Mouse (Mus musculus): ENCODE data around the gene Wdr83.

The Wdr83 gene

GRCm38 (mm10) chr8:85076993-85077392 lies 4.1 kb downstream of the Wdr83 start:
- DNase-seq (ENCODE audit: low spot score in 2 of 2), result peak; percentile 72 to 75

- no peak for DNase-seq (ENCODE audit: low spot score in 2 of 2)
Measured at GRCm38 (mm10) chr8:85076001-85076400, 5.1 kb downstream of the Wdr83 start.

GRCm38 (mm10) chr8:85074617-85075016 lies 6.5 kb downstream of the Wdr83 start:
- DNase-seq (ENCODE audit: low spot score in 2 of 2), result no peak

DNA sequence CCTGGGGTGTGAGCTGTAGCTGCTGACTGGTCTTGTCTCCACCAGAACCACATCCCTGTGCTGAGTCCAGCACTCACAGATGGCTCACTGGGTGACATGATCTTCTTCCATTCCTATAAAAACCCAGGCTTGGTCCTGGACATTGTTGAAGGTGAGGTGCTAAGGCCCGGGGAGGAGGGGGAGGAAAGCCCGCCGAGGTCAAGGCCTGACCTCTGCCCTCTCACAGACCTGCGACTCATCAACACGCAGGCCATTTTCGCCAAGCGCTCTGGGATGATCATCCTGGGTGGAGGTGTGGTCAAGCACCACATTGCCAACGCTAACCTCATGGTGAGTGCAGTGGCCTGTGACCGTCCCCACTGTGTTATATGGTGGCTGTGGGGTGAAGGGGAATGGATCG lies 6.9 kb downstream of the Wdr83 start:
- DNase-seq (ENCODE audit: low spot score in 2 of 2), result no peak

- no peak for DNase-seq (ENCODE audit: low spot score in 2 of 2)
Measured at GRCm38 (mm10) chr8:85073041-85073612, 8.0 kb downstream of the Wdr83 start.

DNA sequence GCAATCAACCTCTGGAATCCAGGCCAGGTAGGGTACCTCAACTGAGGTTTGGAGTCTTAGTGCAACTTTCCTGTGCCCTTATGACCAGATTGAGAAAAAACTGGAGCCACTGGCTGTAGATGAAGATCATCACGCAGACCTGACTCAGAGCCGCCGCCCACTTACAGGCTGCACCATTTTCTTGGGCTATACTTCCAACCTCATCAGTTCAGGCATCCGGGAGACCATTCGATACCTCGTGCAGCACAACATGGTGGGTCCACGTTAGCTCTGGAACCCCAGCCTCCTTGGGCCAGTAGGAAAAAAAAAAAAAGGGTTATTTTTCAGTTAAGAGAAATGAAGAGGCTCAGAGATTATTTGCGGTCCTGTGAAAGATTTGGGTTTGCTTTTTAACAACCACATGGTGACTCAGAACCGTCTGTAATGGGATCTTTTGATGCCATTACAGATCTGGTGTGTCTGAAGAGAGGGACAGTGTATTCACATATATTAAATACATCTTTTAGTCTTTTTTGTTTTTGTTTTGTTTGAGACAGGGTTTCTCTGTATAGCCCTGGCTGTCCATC lies 8.7 kb downstream of the Wdr83 start:
- no peak for DNase-seq (ENCODE audit: low spot score in 2 of 2)

DNA sequence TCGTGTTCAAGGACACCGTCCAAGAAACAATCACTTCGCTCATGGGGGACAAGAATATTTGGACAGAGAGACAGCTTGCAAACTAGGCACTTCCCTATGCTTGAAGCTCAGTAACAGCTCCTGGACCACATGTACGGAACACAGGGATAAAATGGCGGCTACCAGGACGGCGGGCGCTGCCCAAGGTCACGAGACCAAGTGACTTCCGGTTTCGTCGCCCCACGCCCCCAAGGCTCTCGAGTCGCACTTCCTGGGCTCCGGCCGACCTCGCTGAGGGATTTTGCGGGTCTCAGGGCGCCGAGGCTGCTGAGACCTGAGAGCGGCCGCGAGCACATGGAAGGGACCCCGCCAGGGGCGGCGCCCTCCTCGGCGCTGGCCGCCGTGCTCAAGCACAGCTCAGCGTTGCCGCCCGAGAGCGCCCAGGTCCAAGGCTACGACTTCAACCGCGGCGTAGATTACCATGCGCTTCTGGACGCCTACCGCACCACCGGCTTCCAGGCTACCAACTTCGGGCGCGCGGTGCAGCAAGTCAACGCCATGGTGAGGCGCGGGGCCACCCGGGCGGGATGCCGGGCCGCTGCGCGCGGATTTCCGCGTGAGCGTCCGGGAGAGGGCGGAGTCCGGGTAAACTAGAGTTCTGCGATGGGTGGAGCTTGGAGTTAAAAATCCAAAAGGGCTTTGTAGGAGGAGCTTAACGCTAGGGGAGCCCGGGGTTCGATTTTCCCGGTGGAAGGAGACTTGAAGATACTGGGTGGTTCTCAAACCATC lies 9.4 kb downstream of the Wdr83 start, which contains the start of gene Dhps:
Gene Dhps (plus strand): TSS at position 244 of the 768 bp plus-strand sequence.
- peak; percentile 86 to 90 for DNase-seq (ENCODE audit: low spot score in 2 of 2)

GRCm38 (mm10) chr8:85071041-85071440 lies 10.1 kb downstream of the Wdr83 start:
- no peak for DNase-seq (ENCODE audit: low spot score in 2 of 2)

DNA sequence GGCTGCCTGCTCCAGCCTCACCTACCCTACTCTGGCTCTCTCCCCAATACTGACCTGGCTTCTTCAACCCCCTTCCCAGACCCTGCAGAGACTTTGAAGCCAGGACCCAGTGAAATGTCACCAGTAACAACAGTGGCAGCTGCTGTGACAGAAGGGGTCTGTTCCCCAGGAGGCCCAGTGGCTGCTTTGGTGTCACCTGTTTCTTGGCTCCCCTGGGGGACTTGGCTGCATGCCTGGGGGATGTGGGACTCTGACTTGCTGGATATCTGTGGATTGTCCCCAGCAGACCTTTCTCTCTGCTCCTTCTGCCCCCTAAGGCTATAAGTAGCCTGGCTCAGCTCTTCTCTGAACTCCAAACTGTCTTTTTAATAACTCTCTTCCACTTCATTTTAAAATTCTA lies 13.1 kb downstream of the Wdr83 start, which contains the start of gene Gm5741:
Gene Gm5741 (minus strand): TSS at position 1 of the 400 bp plus-strand sequence.
- no peak for DNase-seq (ENCODE audit: low spot score in 2 of 2)

DNA sequence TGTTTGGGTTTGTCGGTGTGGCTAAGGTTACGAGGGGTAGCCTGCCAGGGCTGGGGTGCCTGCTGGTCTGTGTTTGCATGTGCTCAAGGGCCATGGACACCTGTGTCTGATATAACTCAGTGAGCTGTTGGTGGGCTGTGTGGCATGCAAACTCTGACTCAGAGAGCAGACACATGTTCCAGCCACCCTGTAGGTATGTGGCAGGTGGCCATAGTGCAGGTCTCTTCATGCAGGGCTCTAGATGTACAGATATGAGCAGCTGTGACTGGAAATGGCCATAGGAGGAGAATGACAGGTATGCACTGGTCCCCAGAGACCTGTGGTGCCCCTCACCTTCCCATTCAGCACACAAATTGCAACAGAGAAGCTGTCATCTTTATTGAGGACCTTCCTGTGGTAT lies 14.0 kb downstream of the Wdr83 start:
- no peak for DNase-seq (ENCODE audit: low spot score in 2 of 2)

DNA sequence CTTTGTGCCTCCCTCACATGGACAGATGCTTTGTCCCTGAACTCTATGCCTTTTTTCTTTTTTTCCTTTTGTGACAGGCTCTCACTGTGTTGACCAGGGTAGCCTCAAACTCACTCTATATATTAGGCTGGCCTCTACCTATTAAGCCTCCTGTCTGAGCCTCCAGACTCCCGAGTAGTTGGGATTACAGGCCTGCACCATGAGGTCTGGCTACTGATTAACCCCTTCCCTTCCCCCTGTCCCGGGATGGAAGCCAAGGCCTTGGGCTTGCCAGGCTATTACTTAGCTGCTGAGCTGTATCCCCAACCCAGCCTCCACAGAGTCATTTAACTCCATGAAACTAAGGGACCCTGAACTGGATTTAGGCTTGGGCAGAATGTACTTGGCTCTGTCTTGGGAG lies 15.9 kb downstream of the Wdr83 start:
- no peak for DNase-seq (ENCODE audit: low spot score in 2 of 2)

DNA sequence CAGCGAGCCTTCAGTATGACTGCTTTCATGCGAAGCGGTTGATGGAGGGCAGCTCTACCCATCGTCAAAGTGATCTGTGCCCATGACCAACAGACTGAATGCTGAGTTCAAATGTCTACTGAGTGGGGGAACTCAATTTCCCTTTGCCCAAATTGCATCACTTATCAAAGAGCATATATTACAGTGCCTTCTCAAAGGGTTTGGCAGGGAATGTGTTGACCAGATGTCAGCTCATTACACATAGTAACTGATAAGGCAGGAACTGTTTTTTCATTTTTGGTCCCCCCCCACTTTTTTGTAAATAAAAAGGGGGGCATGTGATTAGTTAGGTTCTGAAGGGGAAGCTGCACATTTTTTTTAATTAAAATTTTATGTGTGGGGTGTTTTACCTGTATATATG lies 18.5 kb downstream of the Wdr83 start:
- DNase-seq (ENCODE audit: low spot score in 2 of 2), result no peak

- DNase-seq (ENCODE audit: low spot score in 2 of 2), result peak; percentile 81 to 88
Measured at GRCm38 (mm10) chr8:85059879-85060616, 21.1 kb downstream of the Wdr83 start, which contains the start of gene Fbxw9. Fbxw9 (plus strand) TSS chr8:85060055.

- no peak for DNase-seq (ENCODE audit: low spot score in 2 of 2)
Measured at GRCm38 (mm10) chr8:85057367-85057766, 23.7 kb downstream of the Wdr83 start.

DNA sequence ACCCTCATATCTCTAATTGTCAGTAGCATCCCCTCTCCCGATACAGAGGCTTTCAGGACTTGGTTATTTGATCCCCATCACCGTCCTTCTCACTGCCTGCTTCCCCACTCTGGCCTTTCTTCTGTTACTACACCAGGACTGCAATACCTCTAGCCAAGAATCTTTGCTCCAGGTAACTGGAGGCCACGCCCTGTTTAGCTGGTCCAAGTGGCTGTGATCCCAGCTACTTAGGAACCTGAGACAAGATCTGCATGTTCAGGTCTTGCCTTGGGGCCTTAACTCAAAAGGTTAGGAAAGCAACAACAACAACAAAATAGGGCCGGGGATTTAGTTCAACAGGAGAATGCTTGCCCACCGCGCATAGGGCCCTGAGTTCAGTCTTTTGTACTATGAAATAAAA lies 37.5 kb downstream of the Wdr83 start:
- no peak for DNase-seq (ENCODE audit: low spot score in 2 of 2)

DNA sequence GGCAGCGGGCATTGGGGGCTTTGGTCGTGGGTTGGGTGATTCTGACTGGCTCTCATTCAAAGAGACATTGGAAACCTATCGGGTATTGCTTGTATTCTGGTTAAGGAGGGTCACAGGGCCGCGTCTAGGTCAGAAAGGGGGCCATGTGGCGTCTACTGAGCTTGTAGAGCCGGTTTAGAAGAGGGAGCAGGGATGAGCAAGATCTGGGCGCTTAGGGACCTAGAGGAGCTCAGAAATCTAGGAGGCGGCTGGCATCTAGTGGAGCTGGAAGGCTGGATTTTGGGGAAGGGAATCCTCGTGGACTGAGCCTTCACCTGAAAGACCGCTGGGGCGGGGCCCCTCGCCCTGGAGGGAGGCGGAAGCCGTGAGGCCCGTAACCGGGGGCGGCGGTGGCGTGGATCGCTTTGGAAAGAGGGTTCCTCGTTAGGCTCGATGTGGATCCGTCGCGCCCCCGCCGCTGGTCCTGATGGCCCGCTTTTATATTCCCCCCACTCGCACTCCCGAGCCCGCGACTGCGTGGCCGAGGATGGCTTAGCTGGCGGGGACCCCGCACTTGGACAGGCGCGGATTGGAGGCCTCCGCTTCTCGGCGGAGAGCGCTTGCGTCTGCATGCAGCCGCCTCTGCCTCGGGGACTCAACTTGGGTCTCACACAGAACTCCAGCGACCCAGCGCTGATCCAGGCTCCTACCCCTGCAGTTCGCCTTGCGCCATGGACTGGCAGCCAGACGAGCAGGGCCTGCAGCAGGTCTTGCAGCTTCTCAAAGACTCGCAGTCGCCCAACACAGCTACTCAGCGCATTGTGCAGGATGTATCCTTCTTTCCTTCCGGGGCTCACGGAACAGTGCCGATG lies 43.2 kb downstream of the Wdr83 start:
- DNase-seq (ENCODE audit: low spot score in 2 of 2), result peak in 1 of 2 experiments; percentile 45

- no peak for DNase-seq (ENCODE audit: low spot score in 2 of 2)
Measured at GRCm38 (mm10) chr8:85037366-85037680, 43.8 kb downstream of the Wdr83 start.

DNA sequence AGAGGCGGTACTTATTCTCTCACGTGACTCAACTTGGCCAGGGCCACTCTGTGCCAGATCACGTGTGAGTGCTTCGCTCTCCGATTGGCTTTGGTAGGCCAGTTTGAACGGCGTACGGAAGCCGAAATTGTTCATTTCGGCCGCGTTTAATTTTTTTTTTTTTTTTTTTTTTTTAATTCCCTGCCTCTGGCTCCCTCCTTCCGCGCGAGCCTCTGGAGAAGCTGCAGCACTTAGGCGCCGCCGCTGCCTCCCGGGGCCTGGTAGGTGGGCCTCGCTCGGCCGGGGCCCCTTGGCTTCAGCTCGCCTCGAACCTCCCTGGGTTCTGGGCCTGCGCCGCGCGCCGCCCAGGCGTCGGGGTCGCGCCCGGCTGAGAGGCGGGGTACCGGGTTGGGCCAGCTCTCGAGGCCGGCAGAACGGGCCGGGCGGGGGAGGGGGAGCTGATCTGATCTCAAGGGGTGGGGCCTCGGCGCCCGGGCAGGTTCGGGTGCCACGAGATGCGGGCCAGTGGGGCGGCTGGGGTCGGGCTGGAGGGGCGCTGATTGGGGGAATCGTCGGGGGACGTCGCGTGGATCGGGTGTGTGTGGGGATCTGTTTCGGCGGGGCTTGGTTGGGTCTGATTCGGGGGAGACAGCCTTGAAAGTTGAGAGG lies 44.3 kb downstream of the Wdr83 start, which contains the start of gene Tnpo2:
Gene Tnpo2 (plus strand): TSS at position 198 of the 648 bp plus-strand sequence.
- DNase-seq (ENCODE audit: low spot score in 2 of 2), result peak; percentile 87 to 89

- DNase-seq (ENCODE audit: low spot score in 2 of 2), result no peak
Measured at GRCm38 (mm10) chr8:85036381-85036717, 44.8 kb downstream of the Wdr83 start.

DNA sequence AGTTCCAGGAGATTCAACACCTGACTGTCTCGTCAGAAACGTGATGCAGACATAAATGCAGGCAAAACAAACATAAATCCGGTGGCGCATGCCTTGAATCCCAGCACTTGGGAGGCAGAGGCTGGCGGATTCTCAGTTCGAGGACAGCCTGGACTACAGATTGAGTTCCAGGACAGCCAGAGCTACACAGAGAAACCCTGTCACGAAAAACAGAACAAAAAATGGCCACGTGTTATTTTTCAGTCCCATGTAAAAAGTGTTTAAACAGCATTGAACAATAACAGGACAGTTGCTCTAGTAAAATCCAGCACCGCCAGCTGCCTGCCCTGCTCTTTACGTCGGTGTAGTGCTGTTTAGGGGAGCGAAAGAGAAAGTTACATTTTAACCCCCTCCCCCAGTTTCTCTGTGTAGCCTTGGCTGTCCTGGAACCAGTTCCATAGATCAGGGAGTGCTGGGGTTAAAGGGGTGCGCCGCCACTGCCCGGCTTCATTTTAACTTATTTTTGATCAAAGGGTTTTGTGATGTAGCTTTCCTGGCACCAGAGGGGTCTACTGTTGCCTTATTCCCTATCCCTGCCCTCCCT lies 45.3 kb downstream of the Wdr83 start:
- DNase-seq (ENCODE audit: low spot score in 2 of 2), result no peak

Measured in urinary bladder, postnatal 4 days (tissue).